Mouse (Mus musculus): ENCODE data around the gene Fam117b. TPM values are rescaled to one million over a fixed set of nuclear protein-coding genes. Genes with fewer than 3 reads are reported as not detected.

Fam117b gene
- total and polyA plus RNA-seq, 3 experiments: 11.2 to 15.5 TPM; not detected in 1

- TF ChIP-seq POLR2AphosphoS2 (IDR thresholded peaks at IDR 0.05; ENCODE audit: low read length): no peak
Measured at GRCm38 (mm10) chr1:59899679-59900078, 13.1 kb upstream of the Fam117b start (continued).

- H3K27me3 ChIP-seq (ENCODE audit: control insufficient read depth in 1 of 2, insufficient read depth in 2 of 2, low read length in 2 of 2): no peaks in the 10 kb centered on the region
- TF ChIP-seq CTCF (IDR thresholded peaks at IDR 0.05 in 2 of 3, conservative IDR thresholded peaks at IDR 0.05 in 1 of 3; ENCODE audit: control insufficient read depth in 1 of 3, insufficient read depth in 1 of 3, low read depth in 2 of 3, low read length in 3 of 3, poor library complexity in 1 of 3, severe bottlenecking in 1 of 3) (no peak), GATA1 (IDR thresholded peaks at IDR 0.05; ENCODE audit: low read depth, low read length) (no peak), HCFC1 (IDR thresholded peaks at IDR 0.05; ENCODE audit: low read depth, low read length) (no peak), RCOR1 (IDR thresholded peaks at IDR 0.05; ENCODE audit: low read depth, low read length) (no peak), NELFE (IDR thresholded peaks at IDR 0.05; ENCODE audit: low read depth, low read length) (no peak), TAL1 (IDR thresholded peaks at IDR 0.05; ENCODE audit: low read length) (no peak), RAD21 (IDR thresholded peaks at IDR 0.05; ENCODE audit: low read depth, low read length) (no peak), TCF12 (IDR thresholded peaks at IDR 0.05; ENCODE audit: low read depth, low read length) (no peak), SIN3A (IDR thresholded peaks at IDR 0.05; ENCODE audit: low read length) (no peak), EP300 (IDR thresholded peaks at IDR 0.05; ENCODE audit: low read depth in 1 of 2, low read length in 2 of 2) (no peak), ZNF384 (IDR thresholded peaks at IDR 0.05; ENCODE audit: low read depth, low read length) (no peak), POLR2AphosphoS5 (IDR thresholded peaks at IDR 0.05; ENCODE audit: borderline replicate concordance, low read depth, low read length) (no peak), GABPA (IDR thresholded peaks at IDR 0.05; ENCODE audit: low read depth, low read length) (no peak), SMC3 (IDR thresholded peaks at IDR 0.05; ENCODE audit: low read depth, low read length) (no peak), ELF1 (IDR thresholded peaks at IDR 0.05; ENCODE audit: low read depth, low read length) (no peak), ZMIZ1 (IDR thresholded peaks at IDR 0.05; ENCODE audit: low read depth, low read length) (no peak), ZC3H11A (IDR thresholded peaks at IDR 0.05; ENCODE audit: low read depth, low read length) (no peak)
- peaks cover 0 to 41% of the 10 kb centered on the region in 2 experiments; a peak in 2 of 4 replicates for H3K36me3 ChIP-seq (ENCODE audit: control insufficient read depth in 1 of 2, insufficient read depth in 2 of 2, low read length in 2 of 2)
- H3K27ac ChIP-seq (ENCODE audit: control insufficient read depth, low read depth, low read length): no peak overlapping the region
- DNase-seq (ENCODE audit: low read depth, low spot score): no peak
- H3K9ac ChIP-seq (ENCODE audit: control insufficient read depth, low read depth, low read length, poor library complexity, severe bottlenecking): no peak overlapping the region
- no peaks in the 10 kb centered on the region for H3K79me2 ChIP-seq (ENCODE audit: control insufficient read depth, insufficient read depth, low read length, poor library complexity)
- no peak overlapping the region for H3K4me3 ChIP-seq (ENCODE audit: control insufficient read depth in 1 of 2, insufficient read depth in 1 of 2, low read depth in 2 of 2, low read length in 2 of 2)
- peaks cover 14 to 48% of the 10 kb centered on the region in 2 experiments for H3K4me1 ChIP-seq (ENCODE audit: control insufficient read depth in 1 of 2, insufficient read depth in 2 of 2, low read length in 2 of 2)
- no peaks in the 10 kb centered on the region for H3K9me3 ChIP-seq (replicated peaks; ENCODE audit: insufficient read depth, low read length)
Measured at GRCm38 (mm10) chr1:59901082-59901876, 11.5 kb upstream of the Fam117b start.

- TF ChIP-seq ZNF384 (IDR thresholded peaks at IDR 0.05; ENCODE audit: low read depth, low read length) (no peak), MAX (IDR thresholded peaks at IDR 0.05; ENCODE audit: low read length) (no peak), ETS1 (IDR thresholded peaks at IDR 0.05; ENCODE audit: low read depth, low read length) (no peak), MYC (IDR thresholded peaks at IDR 0.05; ENCODE audit: low read depth, low read length) (no peak), ELF1 (IDR thresholded peaks at IDR 0.05; ENCODE audit: low read depth, low read length) (no peak), BHLHE40 (IDR thresholded peaks at IDR 0.05; ENCODE audit: borderline replicate concordance, low read depth, low read length) (no peak), USF1 (IDR thresholded peaks at IDR 0.05; ENCODE audit: low read depth, low read length) (no peak), MEF2A (IDR thresholded peaks at IDR 0.05; ENCODE audit: extremely low read depth, insufficient replicate concordance, low read depth, low read length, poor library complexity, severe bottlenecking) (no peak), GABPA (IDR thresholded peaks at IDR 0.05; ENCODE audit: low read depth, low read length) (no peak), SIN3A (IDR thresholded peaks at IDR 0.05; ENCODE audit: low read length) (no peak), RAD21 (IDR thresholded peaks at IDR 0.05; ENCODE audit: low read depth, low read length) (no peak), MXI1 (IDR thresholded peaks at IDR 0.05; ENCODE audit: low read depth, low read length) (no peak), SMC3 (IDR thresholded peaks at IDR 0.05; ENCODE audit: low read depth, low read length) (no peak), TAL1 (IDR thresholded peaks at IDR 0.05; ENCODE audit: low read length) (no peak), ZMIZ1 (IDR thresholded peaks at IDR 0.05; ENCODE audit: low read depth, low read length) (no peak)
- peaks cover 10 to 37% of the 10 kb centered on the region in 2 experiments for H3K4me1 ChIP-seq (ENCODE audit: control insufficient read depth in 1 of 2, insufficient read depth in 2 of 2, low read length in 2 of 2)
Measured at GRCm38 (mm10) chr1:59902634-59903033, 10.2 kb upstream of the Fam117b start.

More at GRCm38 (mm10) chr1:59902634-59903033, 10.2 kb upstream of the Fam117b start:
- H3K9ac ChIP-seq (ENCODE audit: control insufficient read depth, low read depth, low read length, poor library complexity, severe bottlenecking): no peak overlapping the region
- H3K79me2 ChIP-seq (ENCODE audit: control insufficient read depth, insufficient read depth, low read length, poor library complexity): no peaks in the 10 kb centered on the region
- H3K27me3 ChIP-seq (ENCODE audit: control insufficient read depth in 1 of 2, insufficient read depth in 2 of 2, low read length in 2 of 2): no peaks in the 10 kb centered on the region
- DNase-seq (ENCODE audit: low read depth, low spot score): no peak
- H3K4me3 ChIP-seq (ENCODE audit: control insufficient read depth in 1 of 2, insufficient read depth in 1 of 2, low read depth in 2 of 2, low read length in 2 of 2): no peak overlapping the region
- H3K27ac ChIP-seq (ENCODE audit: control insufficient read depth, low read depth, low read length): no peak overlapping the region
- H3K9me3 ChIP-seq (replicated peaks; ENCODE audit: insufficient read depth, low read length): no peaks in the 10 kb centered on the region
- H3K36me3 ChIP-seq (ENCODE audit: control insufficient read depth in 1 of 2, insufficient read depth in 2 of 2, low read length in 2 of 2): peaks cover 0 to 28% of the 10 kb centered on the region in 2 experiments; a peak in 2 of 4 replicates
